Mouse (Mus musculus): ENCODE measurements around the gene Nup210. TPM values are rescaled to one million over a fixed set of nuclear protein-coding genes. Genes with fewer than 3 reads are reported as not detected.

The Nup210 gene
- polyA plus RNA-seq, 1 experiment from 2014 or later: 17.1 TPM

GRCm38 (mm10) chr6:91003310-91003995 is 113.2 kb downstream of the Nup210 start:
- H3K9me3 ChIP-seq: no peaks in the 10 kb centered on the region
- WGBS: 33% methylated on average over 3 of the region's 3 CpGs
- ATAC-seq (ENCODE audit: low FRiP score, low read depth): no peak

GRCm38 (mm10) chr6:91001566-91001965 is 115.1 kb downstream of the Nup210 start:
- Histone ChIP-seq H3K4me1 (peaks cover 9% of the 10 kb centered on the region; the same call in 1 of the 2 replicates), H3K27me3 (replicated peaks) (no peaks in the 10 kb centered on the region), H3K4me2 (replicated peaks) (no peak overlapping the region), H3K4me3 (no peak overlapping the region), H3K27ac (no peak overlapping the region), H3K9me3 (no peaks in the 10 kb centered on the region), H3K36me3 (no peaks in the 10 kb centered on the region), H3K9ac (no peak overlapping the region)
- ATAC-seq (ENCODE audit: low FRiP score, low read depth): no peak
- 42% methylated on average over 7 of the region's 7 CpGs for WGBS

More at GRCm38 (mm10) chr6:91003310-91003995, 113.2 kb downstream of the Nup210 start:
- no peaks in the 10 kb centered on the region for H3K27me3 ChIP-seq (replicated peaks)
- no peak overlapping the region for H3K4me2 ChIP-seq (replicated peaks)
- no peak overlapping the region for H3K9ac ChIP-seq
- H3K4me1 ChIP-seq: peaks cover 9% of the 10 kb centered on the region; the same call in 1 of the 2 replicates
- H3K4me3 ChIP-seq: no peak overlapping the region
- H3K36me3 ChIP-seq: no peaks in the 10 kb centered on the region
- H3K27ac ChIP-seq: no peak overlapping the region

- ATAC-seq (ENCODE audit: low FRiP score, low read depth): peak; percentile 33
- H3K27ac ChIP-seq: no peak overlapping the region
- no peaks in the 10 kb centered on the region for H3K9me3 ChIP-seq
- no peak overlapping the region for H3K4me3 ChIP-seq
- H3K4me1 ChIP-seq: peaks cover 9% of the 10 kb centered on the region; the same call in 1 of the 2 replicates
- 8% methylated on average over 15 of the region's 15 CpGs for WGBS
- H3K4me2 ChIP-seq (replicated peaks): peak overlapping the region; percentile 34
- no peak overlapping the region for H3K9ac ChIP-seq
- H3K27me3 ChIP-seq (replicated peaks): no peaks in the 10 kb centered on the region
- no peaks in the 10 kb centered on the region for H3K36me3 ChIP-seq
Measured at GRCm38 (mm10) chr6:91000819-91001525, 115.7 kb downstream of the Nup210 start.

- whole genome bisulfite sequencing: 91% methylated on average over 4 of the region's 4 CpGs
Measured at GRCm38 (mm10) chr6:90999176-90999575, 117.5 kb downstream of the Nup210 start.

GRCm38 (mm10) chr6:90997025-90997424 is 119.6 kb downstream of the Nup210 start:
- H3K4me2 ChIP-seq (replicated peaks): no peak overlapping the region
- no peak for ATAC-seq (ENCODE audit: low FRiP score, low read depth)
- WGBS: 95% methylated on average over 3 of the region's 3 CpGs
- H3K4me3 ChIP-seq: no peak overlapping the region
- 0 out of 2 replicates have a peak, but pooled peaks cover 5% of the 10 kb centered on the region for H3K9me3 ChIP-seq
- H3K4me1 ChIP-seq: peaks cover 9% of the 10 kb centered on the region; the same call in 1 of the 2 replicates
- no peak overlapping the region for H3K27ac ChIP-seq
- no peaks in the 10 kb centered on the region for H3K36me3 ChIP-seq
- H3K27me3 ChIP-seq (replicated peaks): no peaks in the 10 kb centered on the region
- no peak overlapping the region for H3K9ac ChIP-seq

More at GRCm38 (mm10) chr6:90999176-90999575, 117.5 kb downstream of the Nup210 start:
- H3K4me2 ChIP-seq (replicated peaks): no peak overlapping the region
- H3K9ac ChIP-seq: no peak overlapping the region
- no peak for ATAC-seq (ENCODE audit: low FRiP score, low read depth)
- H3K27ac ChIP-seq: no peak overlapping the region
- H3K9me3 ChIP-seq: no peaks in the 10 kb centered on the region
- no peaks in the 10 kb centered on the region for H3K27me3 ChIP-seq (replicated peaks)
- peaks cover 9% of the 10 kb centered on the region; the same call in 1 of the 2 replicates for H3K4me1 ChIP-seq
- H3K4me3 ChIP-seq: no peak overlapping the region
- H3K36me3 ChIP-seq: no peaks in the 10 kb centered on the region

GRCm38 (mm10) chr6:90996181-90996580 is 120.4 kb downstream of the Nup210 start:
- WGBS: 89% methylated on average over 2 of the region's 2 CpGs
- no peak overlapping the region for H3K9ac ChIP-seq
- H3K36me3 ChIP-seq: no peaks in the 10 kb centered on the region
- no peak overlapping the region for H3K4me2 ChIP-seq (replicated peaks)
- 0 out of 2 replicates have a peak, but pooled peaks cover 8% of the 10 kb centered on the region for H3K9me3 ChIP-seq
- peaks cover 7% of the 10 kb centered on the region; the same call in 1 of the 2 replicates for H3K4me1 ChIP-seq
- no peaks in the 10 kb centered on the region for H3K27me3 ChIP-seq (replicated peaks)
- no peak for ATAC-seq (ENCODE audit: low FRiP score, low read depth)
- no peak overlapping the region for H3K4me3 ChIP-seq
- no peak overlapping the region for H3K27ac ChIP-seq

- Histone ChIP-seq H3K4me3 (peak within 1 kb of the TSS; percentile 73), H3K4me1 (peaks cover 13% of the 10 kb centered on the region), H3K9ac (peak within 1 kb of the TSS; percentile 73), H3K27ac (no peak within 1 kb of the TSS), H3K9me3 (peaks cover 14% of the 10 kb centered on the region; the same call in 1 of the 2 replicates), H3K27me3 (replicated peaks) (peaks cover 4% of the 10 kb centered on the region), H3K36me3 (no peaks in the 10 kb centered on the region), H3K4me2 (replicated peaks) (peak within 1 kb of the TSS; percentile 100)
- under 1% methylated on average over 38 of the region's 39 CpGs for WGBS
- ATAC-seq (ENCODE audit: low FRiP score, low read depth): peak; percentile 94
Measured at GRCm38 (mm10) chr6:90988648-90989317, 127.8 kb downstream of the Nup210 start, which contains the start of gene Iqsec1. Gene Iqsec1, minus strand, starts transcription at chr6:90988685.

- H3K36me3 ChIP-seq: no peaks in the 10 kb centered on the region
- H3K27me3 ChIP-seq (replicated peaks): peaks cover 4% of the 10 kb centered on the region
- H3K9ac ChIP-seq: peak overlapping the region; percentile 73
- ATAC-seq (ENCODE audit: low FRiP score, low read depth): peak; percentile 31
- H3K27ac ChIP-seq: no peak overlapping the region
- H3K4me1 ChIP-seq: peaks cover 13% of the 10 kb centered on the region
- peak overlapping the region; percentile 73 for H3K4me3 ChIP-seq
- under 1% methylated on average over 59 of the region's 59 CpGs for WGBS
- peaks cover 14% of the 10 kb centered on the region; the same call in 1 of the 2 replicates for H3K9me3 ChIP-seq
- H3K4me2 ChIP-seq (replicated peaks): peak overlapping the region; percentile 100
Measured at GRCm38 (mm10) chr6:90988299-90988625, 128.4 kb downstream of the Nup210 start.

- H3K4me2 ChIP-seq (replicated peaks): peak overlapping the region; percentile 100
- peaks cover 4% of the 10 kb centered on the region for H3K27me3 ChIP-seq (replicated peaks)
- under 1% methylated on average over 76 of the region's 76 CpGs for WGBS
- peak overlapping the region; percentile 73 for H3K9ac ChIP-seq
- no peaks in the 10 kb centered on the region for H3K36me3 ChIP-seq
- H3K4me3 ChIP-seq: peak overlapping the region; percentile 73
- peak; percentile 19 for ATAC-seq (ENCODE audit: low FRiP score, low read depth)
- no peak overlapping the region for H3K27ac ChIP-seq
- peaks cover 12% of the 10 kb centered on the region; the same call in 1 of the 2 replicates for H3K9me3 ChIP-seq
- H3K4me1 ChIP-seq: peaks cover 13% of the 10 kb centered on the region
Measured at GRCm38 (mm10) chr6:90987561-90988298, 128.9 kb downstream of the Nup210 start.

GRCm38 (mm10) chr6:90984101-90984500 is 132.5 kb downstream of the Nup210 start:
- peaks cover 4% of the 10 kb centered on the region for H3K27me3 ChIP-seq (replicated peaks)
- H3K9ac ChIP-seq: no peak overlapping the region
- H3K4me3 ChIP-seq: no peak overlapping the region
- H3K36me3 ChIP-seq: no peaks in the 10 kb centered on the region
- H3K4me1 ChIP-seq: peaks cover 13% of the 10 kb centered on the region
- 58% methylated on average over 3 of the region's 3 CpGs for WGBS
- H3K9me3 ChIP-seq: no peaks in the 10 kb centered on the region
- no peak overlapping the region for H3K27ac ChIP-seq
- no peak overlapping the region for H3K4me2 ChIP-seq (replicated peaks)
- ATAC-seq (ENCODE audit: low FRiP score, low read depth): no peak

- Histone ChIP-seq H3K9me3 (no peaks in the 10 kb centered on the region), H3K27me3 (replicated peaks) (no peaks in the 10 kb centered on the region), H3K9ac (no peak overlapping the region), H3K4me2 (replicated peaks) (no peak overlapping the region), H3K36me3 (no peaks in the 10 kb centered on the region), H3K4me1 (no peaks in the 10 kb centered on the region), H3K27ac (no peak overlapping the region), H3K4me3 (no peak overlapping the region)
- no peak for ATAC-seq (ENCODE audit: low FRiP score, low read depth)
- WGBS: 83% methylated on average over 2 of the region's 2 CpGs
Measured at GRCm38 (mm10) chr6:90974279-90974678, 142.3 kb downstream of the Nup210 start.

All from neural tube, embryonic 12.5 days (tissue).